ENCODE assay signal across 23 mouse cellular contexts in genomic region chr1:34429281-34429680, GRCm38 (mm10).
"Had no signal": no experiment of that assay in that cellular context is flagged by ENCODE, and none has a peak within 500 bp of the region (broad histone marks: within the 10 kb centered on the region; RNA-seq: fewer than 3 reads in every experiment).

No protein-coding gene starts in this region.

- ATAC-seq: lung, postnatal 0 days; midbrain, embryonic 16.5 days had no signal

- H3K4me3 ChIP-seq: lung, embryonic 15.5 days; midbrain, embryonic 10.5 days; myocyte; neural tube, embryonic 13.5 days; neural tube, embryonic 15.5 days; stomach, embryonic 15.5 days had no signal

- H3K27me3 ChIP-seq: lung, embryonic 15.5 days; neural tube, embryonic 13.5 days; neural tube, embryonic 15.5 days; stomach, embryonic 15.5 days had no signal

- H3K4me2 ChIP-seq: lung, embryonic 15.5 days; neural tube, embryonic 13.5 days; neural tube, embryonic 15.5 days; stomach, embryonic 15.5 days had no signal

- H3K36me3 ChIP-seq: lung, embryonic 15.5 days; neural tube, embryonic 15.5 days had no signal

- H3K4me1 ChIP-seq: stomach, embryonic 15.5 days had no signal

- H3K27ac ChIP-seq: liver, embryonic 14.5 days; lung, embryonic 15.5 days; macrophage; midbrain, embryonic 10.5 days; neural tube, embryonic 13.5 days; neural tube, embryonic 15.5 days; stomach, embryonic 15.5 days; stomach, postnatal 0 days had no signal

- DNase-seq: lung, adult 2 months; lung, postnatal 14 days; lung, postnatal 36 days; midbrain, embryonic 14.5 days; retina, postnatal 1 day; right cerebral cortex, adult 18-20 months; right cerebral cortex, postnatal 25 days; right cerebral cortex, postnatal 4 days; spleen, adult 18-20 months; thymus, adult 2 months; thymus, postnatal 25 days; thymus, postnatal 4 days had no signal

- H3K9ac ChIP-seq: liver, embryonic 14.5 days; lung, embryonic 15.5 days; neural tube, embryonic 13.5 days; neural tube, embryonic 15.5 days; stomach, embryonic 15.5 days had no signal
